Mouse (Mus musculus) cerebellum, adult 2 months (tissue): ENCODE data around the gene Uaca. TPM values are rescaled to one million over a fixed set of nuclear protein-coding genes. Genes with fewer than 3 reads are reported as not detected.

ENCODE experiments used
- DNase-seq, 2 experiments: peaks; one replicate each; pipeline ENCODE4 v3.0.0; 2021
- H3K27ac ChIP-seq: fragments of 200-500 bp; 2 replicates; pipeline ENCODE4 v1.5.1; 2012; ENCODE audit warnings: low read length, control low read depth, inconsistent platforms; ENCODE audit not compliant: insufficient read depth
- H3K27me3 ChIP-seq: fragments of 200-500 bp; 2 replicates; pipeline ENCODE4 v1.6.1; 2012; ENCODE audit warnings: inconsistent platforms, mild to moderate bottlenecking, low read length, moderate library complexity; ENCODE audit not compliant: control insufficient read depth, insufficient read depth
- H3K4me1 ChIP-seq: fragments of 200-500 bp; 2 replicates; pipeline ENCODE4 v1.6.1; 2011; ENCODE audit warnings: low read length; ENCODE audit not compliant: control insufficient read depth, insufficient read depth
- H3K4me3 ChIP-seq: fragments of 200-500 bp; replicated peaks from 2 replicates; pipeline ENCODE3; 2011; ENCODE audit warnings: mild to moderate bottlenecking, low read depth, low read length, control low read depth; ENCODE audit not compliant: insufficient read depth
- CTCF ChIP-seq: fragments of 200-500 bp; IDR thresholded peaks from 2 replicates; pipeline ENCODE4 v1.5.1; 2011; ENCODE audit warnings: low read depth, mild to moderate bottlenecking, control low read depth, low read length, moderate library complexity, borderline replicate concordance; ENCODE audit not compliant: insufficient read depth
- POLR2A ChIP-seq: fragments of 200-500 bp; IDR thresholded peaks from 2 replicates; pipeline ENCODE4 v1.6.1; 2011; ENCODE audit warnings: low read length, control low read depth, borderline replicate concordance; ENCODE audit not compliant: insufficient read depth
- WGBS: fragments of 180-500 bp; shearing (Covaris S2); methylation state at CpG from one replicate; pipeline ENCODE4 v1.1.7; 2018; 5-methylcytosine and 5-hydroxymethylcytosine counted together
- polyA plus RNA-seq: library from polyadenylated mRNA; depleted of rRNA; stranded (reverse); fragments of >200 nt; gene quantifications from 2 replicates; pipeline ENCODE4 v1.2.3, GENCODE M21; 2012; rRNA removed

Uaca gene
- polyA plus RNA-seq: 6.7 TPM in 2 replicates

GRCm38 (mm10) chr9:60794210-60794840 is at the start of gene Uaca:
Uaca (plus strand) TSS chr9:60794542.
- WGBS: under 1% methylated on average over 45 of the region's 45 CpGs
- H3K4me1 ChIP-seq: peaks cover 3% of the 10 kb centered on the region; the same call in 1 of the 2 replicates
- H3K27ac ChIP-seq: no peak within 1 kb of the TSS
- DNase-seq: peak; percentile 69 to 73
- TF ChIP-seq POLR2A (no peak), CTCF (no peak)
- peak within 1 kb of the TSS; percentile 63 for H3K4me3 ChIP-seq
- no peaks in the 10 kb centered on the region; the same call in 1 of the 2 replicates for H3K27me3 ChIP-seq

- Histone ChIP-seq H3K27me3 (no peaks in the 10 kb centered on the region), H3K4me1 (peaks cover 3% of the 10 kb centered on the region), H3K4me3 (no peak overlapping the region), H3K27ac (no peak overlapping the region)
- no peak for TF ChIP-seq POLR2A
- no peak for TF ChIP-seq CTCF
- 40% methylated on average over 4 of the region's 4 CpGs for WGBS
- DNase-seq: no peak
Observed at GRCm38 (mm10) chr9:60744971-60745370, 49.4 kb upstream of the Uaca start.

GRCm38 (mm10) chr9:60746561-60746960 is 47.8 kb upstream of the Uaca start:
- TF ChIP-seq POLR2A: no peak
- no peak for TF ChIP-seq CTCF
- Histone ChIP-seq H3K4me3 (no peak overlapping the region), H3K27ac (no peak overlapping the region), H3K27me3 (no peaks in the 10 kb centered on the region), H3K4me1 (peaks cover 3% of the 10 kb centered on the region)
- 53% methylated on average over 6 of the region's 6 CpGs for WGBS
- no peak for DNase-seq

GRCm38 (mm10) chr9:60747672-60748071 is 46.7 kb upstream of the Uaca start:
- TF ChIP-seq POLR2A (no peak), CTCF (no peak)
- H3K27ac ChIP-seq: no peak overlapping the region
- H3K27me3 ChIP-seq: no peaks in the 10 kb centered on the region; the same call in 1 of the 2 replicates
- no peaks in the 10 kb centered on the region for H3K4me1 ChIP-seq
- H3K4me3 ChIP-seq: no peak overlapping the region
- DNase-seq: no peak
- WGBS: 90% methylated on average over 5 of the region's 5 CpGs

- no peaks in the 10 kb centered on the region for H3K4me1 ChIP-seq
- no peaks in the 10 kb centered on the region; the same call in 1 of the 2 replicates for H3K27me3 ChIP-seq
- no peak overlapping the region for H3K27ac ChIP-seq
- WGBS: 80% methylated on average over 2 of the region's 2 CpGs
- H3K4me3 ChIP-seq: no peak overlapping the region
- DNase-seq: no peak
- TF ChIP-seq CTCF (no peak), POLR2A (no peak)
Observed at GRCm38 (mm10) chr9:60748191-60748590, 46.2 kb upstream of the Uaca start.

DNA sequence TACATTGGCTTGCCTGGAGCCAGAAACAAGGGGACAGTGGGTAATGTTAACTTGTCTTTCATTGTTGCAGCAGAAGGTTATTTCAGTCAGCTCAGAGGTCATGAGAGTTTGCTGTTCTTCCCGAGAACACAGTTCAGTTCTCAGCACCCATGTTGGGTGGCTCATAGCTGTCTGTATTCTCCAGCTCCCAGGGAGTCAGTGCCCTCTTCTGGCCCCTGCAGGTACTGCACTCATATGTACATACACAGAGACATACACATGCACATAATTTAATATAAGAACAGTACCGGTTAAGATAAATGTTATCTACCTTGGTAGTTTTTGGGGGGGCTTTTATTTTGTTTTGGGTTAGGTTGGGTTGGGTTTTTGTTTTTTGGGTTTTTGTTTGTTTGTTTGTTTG is 45.2 kb upstream of the Uaca start:
- DNase-seq: no peak
- TF ChIP-seq CTCF: no peak
- no peak for TF ChIP-seq POLR2A
- WGBS: 89% methylated on average over 2 of the region's 2 CpGs

DNA sequence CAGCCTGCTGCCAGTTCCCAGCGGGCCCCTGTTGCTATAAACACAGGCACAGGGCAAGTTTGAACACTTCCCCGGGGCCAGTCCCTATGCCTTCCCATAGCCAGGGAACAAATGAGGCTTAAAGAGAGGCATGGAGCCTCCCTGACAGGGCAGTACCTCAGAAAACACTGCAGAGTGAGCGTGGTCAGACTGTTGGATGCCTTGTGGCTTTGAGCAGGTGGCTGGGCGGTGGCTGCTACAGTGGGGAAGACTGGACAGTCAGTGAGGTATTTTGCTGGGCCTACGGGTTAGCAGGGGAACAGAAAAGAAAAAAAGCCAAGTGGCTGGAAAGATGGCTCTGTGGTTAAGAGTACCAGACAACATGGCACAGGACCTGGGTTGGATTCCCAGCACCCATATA is 43.2 kb upstream of the Uaca start:
- no peak for DNase-seq
- no peaks in the 10 kb centered on the region; the same call in 1 of the 2 replicates for H3K27me3 ChIP-seq
- WGBS: 79% methylated on average over 5 of the region's 5 CpGs
- no peak for TF ChIP-seq POLR2A
- TF ChIP-seq CTCF: no peak
- no peak overlapping the region for H3K4me3 ChIP-seq
- H3K4me1 ChIP-seq: no peaks in the 10 kb centered on the region
- no peak overlapping the region for H3K27ac ChIP-seq

More for the DNA sequence above, 45.2 kb upstream of the Uaca start:
- Histone ChIP-seq H3K27ac (no peak overlapping the region), H3K27me3 (no peaks in the 10 kb centered on the region; the same call in 1 of the 2 replicates), H3K4me3 (no peak overlapping the region), H3K4me1 (no peaks in the 10 kb centered on the region)

- 69% methylated on average over 6 of the region's 6 CpGs for WGBS
- no peak overlapping the region for H3K27ac ChIP-seq
- H3K4me3 ChIP-seq: no peak overlapping the region
- TF ChIP-seq CTCF (no peak), POLR2A (no peak)
- H3K27me3 ChIP-seq: no peaks in the 10 kb centered on the region; the same call in 1 of the 2 replicates
- no peak for DNase-seq
- no peaks in the 10 kb centered on the region for H3K4me1 ChIP-seq
Observed at GRCm38 (mm10) chr9:60751971-60752370, 42.4 kb upstream of the Uaca start.
